Mouse (Mus musculus) E14TG2a.4 (cell line): Measurements from ENCODE around the gene Ebf4.

Experiments used
- CTCF ChIP-seq: conservative IDR thresholded peaks from 2 replicates; pipeline ENCODE4 v1.5.1; 2014; ENCODE audit warnings: low read length
- NANOG ChIP-seq: IDR thresholded peaks from 2 replicates; pipeline ENCODE4 v1.6.1; 2014; ENCODE audit warnings: borderline replicate concordance, low read length, mixed read lengths
- POU5F1 ChIP-seq: IDR thresholded peaks from 2 replicates; pipeline ENCODE4 v1.6.1; 2014; ENCODE audit warnings: low read length, borderline replicate concordance

GRCm38 (mm10) chr2:130293486-130293885, 1.5 kb upstream of the Ebf4 start:
- TF ChIP-seq CTCF (no peak), NANOG (no peak), POU5F1 (no peak)
